Mouse (Mus musculus) left cerebral cortex, postnatal 36 days (tissue): Measurements from ENCODE around the gene Kcnq1. TPM values are rescaled to one million over a fixed set of nuclear protein-coding genes. Genes with fewer than 3 reads are reported as not detected.

Source experiments
- DNase-seq, 2 experiments: peaks; one replicate each; pipeline ENCODE4 v3.0.0; 2021 to 2022; ENCODE audit warnings: low spot score in 2 of 2, mixed read lengths in 1 of 2
- intact Hi-C: fragments of 180-260 bp; cut with DNase I; formaldehyde crosslinking; loops from one replicate; pipeline ENCODE4 v1.15.1; 2025
- total RNA-seq, 2 experiments: library from RNA; stranded (reverse); gene quantifications; 2 replicates each; pipeline ENCODE4 v1.2.3; 2021

The Kcnq1 gene
- total RNA-seq, 2 experiments from 2014 or later, result 0.49 to 1.00 TPM

GRCm38 (mm10) chr7:143386632-143387031 is 280.5 kb downstream of the Kcnq1 start:
- intact Hi-C loops, result no loop called here
- DNase-seq, result no peak

GRCm38 (mm10) chr7:143388783-143389695 is 282.9 kb downstream of the Kcnq1 start:
- no peak for DNase-seq
- intact Hi-C loops, result no loop called here

GRCm38 (mm10) chr7:143389860-143390259 is 283.7 kb downstream of the Kcnq1 start:
- DNase-seq, result no peak
- intact Hi-C loops, result no loop called here

GRCm38 (mm10) chr7:143390277-143390948 is 284.3 kb downstream of the Kcnq1 start:
- no peak for DNase-seq
- intact Hi-C loops, result no loop called here

GRCm38 (mm10) chr7:143395113-143395563 is 289.0 kb downstream of the Kcnq1 start:
- no peak for DNase-seq
- intact Hi-C loops, result no loop called here

- intact Hi-C loops, result no loop called here
- DNase-seq, result no peak
Measured at GRCm38 (mm10) chr7:143399756-143400155, 293.6 kb downstream of the Kcnq1 start.

- intact Hi-C loops, result no loop called here
- DNase-seq, result no peak
Measured at GRCm38 (mm10) chr7:143400599-143400998, 294.4 kb downstream of the Kcnq1 start.

GRCm38 (mm10) chr7:143401429-143402016 is 295.4 kb downstream of the Kcnq1 start:
- no peak for DNase-seq
- intact Hi-C loops, result no loop called here

GRCm38 (mm10) chr7:143404296-143404695 is 298.1 kb downstream of the Kcnq1 start:
- intact Hi-C loops, result no loop called here
- no peak for DNase-seq

- DNase-seq, result no peak
Measured at GRCm38 (mm10) chr7:143407931-143408501, 301.9 kb downstream of the Kcnq1 start.

GRCm38 (mm10) chr7:143408615-143409021 is 302.5 kb downstream of the Kcnq1 start:
- DNase-seq, result no peak
- intact Hi-C loops, result no loop called here

More at GRCm38 (mm10) chr7:143407931-143408501, 301.9 kb downstream of the Kcnq1 start:
- intact Hi-C loops, result no loop called here

GRCm38 (mm10) chr7:143412606-143413005 is 306.4 kb downstream of the Kcnq1 start:
- no peak for DNase-seq
- intact Hi-C loops, result no loop called here

- intact Hi-C loops, result no loop called here
- DNase-seq, result no peak
Measured at GRCm38 (mm10) chr7:143415070-143415469, 308.9 kb downstream of the Kcnq1 start.

GRCm38 (mm10) chr7:143416406-143416805 is 310.2 kb downstream of the Kcnq1 start:
- intact Hi-C loops, result no loop called here
- DNase-seq, result no peak

GRCm38 (mm10) chr7:143417875-143418274 is 311.7 kb downstream of the Kcnq1 start:
- no peak for DNase-seq
- intact Hi-C loops, result no loop called here

GRCm38 (mm10) chr7:143419585-143420160 is 313.5 kb downstream of the Kcnq1 start:
- no peak for DNase-seq
- intact Hi-C loops, result no loop called here

- DNase-seq, result no peak
- intact Hi-C loops, result no loop called here
Measured at GRCm38 (mm10) chr7:143428142-143428813, 322.1 kb downstream of the Kcnq1 start.

GRCm38 (mm10) chr7:143428814-143429499 is 322.8 kb downstream of the Kcnq1 start:
- intact Hi-C loops, result no loop called here

GRCm38 (mm10) chr7:143432631-143433030 is 326.5 kb downstream of the Kcnq1 start:
- no peak for DNase-seq
- intact Hi-C loops, result no loop called here

More at GRCm38 (mm10) chr7:143428814-143429499, 322.8 kb downstream of the Kcnq1 start:
- no peak for DNase-seq
